Mouse (Mus musculus) lung, embryonic 14.5 days (tissue): ENCODE data around the gene Pts. TPM values are rescaled to one million over a fixed set of nuclear protein-coding genes. Genes with fewer than 3 reads are reported as not detected.

Experiments used
- ATAC-seq: fragments of 200-750 bp; cut with Nextera tagmentation; 2 replicates; pipeline ENCODE4 v1.8.0; 2017; ENCODE audit warnings: mild to moderate bottlenecking, moderate TSS enrichment, moderate library complexity; ENCODE audit not compliant: insufficient read depth
- DNase-seq: peaks from one replicate; pipeline ENCODE4 v3.0.0-alpha.2; 2015
- H3K27ac ChIP-seq: fragments of 300-500 bp; sonication (generic); 2 replicates; pipeline ENCODE4 v1.5.1; 2014; ENCODE audit warnings: low read depth, mild to moderate bottlenecking, moderate library complexity
- H3K27me3 ChIP-seq: fragments of 300-500 bp; sonication (generic); 2 replicates; pipeline ENCODE4 v1.6.1; 2014; ENCODE audit warnings: low read length, control low read depth; ENCODE audit not compliant: insufficient read depth
- H3K36me3 ChIP-seq: fragments of 300-500 bp; sonication (generic); 2 replicates; pipeline ENCODE4 v1.6.1; 2014; ENCODE audit warnings: control low read depth; ENCODE audit not compliant: insufficient read depth
- H3K4me1 ChIP-seq: fragments of 300-500 bp; sonication (generic); 2 replicates; pipeline ENCODE4 v1.6.1; 2014; ENCODE audit warnings: antibody characterized with exemption, control low read depth; ENCODE audit not compliant: insufficient read depth
- H3K4me2 ChIP-seq: fragments of 300-500 bp; sonication (generic); 2 replicates; pipeline ENCODE4 v1.6.1; 2014; ENCODE audit warnings: mild to moderate bottlenecking
- H3K4me3 ChIP-seq: fragments of 300-500 bp; sonication (generic); 2 replicates; pipeline ENCODE4 v1.5.1; 2014; ENCODE audit warnings: low read depth, low read length
- H3K9ac ChIP-seq: fragments of 300-500 bp; sonication (generic); 2 replicates; pipeline ENCODE4 v1.6.1; 2014
- H3K9me3 ChIP-seq: fragments of 300-500 bp; sonication (generic); 2 replicates; pipeline ENCODE4 v1.6.1; 2016; ENCODE audit warnings: low read depth, low read length, control low read depth
- CTCF ChIP-seq: IDR thresholded peaks from 2 replicates; pipeline ENCODE4 v1.5.1; 2016; ENCODE audit warnings: antibody characterized with exemption, low read depth
- WGBS: fragments of 180-500 bp; shearing (Covaris S2); extraction: QIAGEN DNeasy Blood & Tissue Kit; methylation state at CpG from one replicate; pipeline ENCODE4 v1.1.7; 2014; 5-methylcytosine and 5-hydroxymethylcytosine counted together
- polyA plus RNA-seq: library from polyadenylated mRNA; unstranded; fragments of >200 nt; fragmentation: Nextera tagmentation; extraction: Ambion mirVana; gene quantifications from 2 replicates; pipeline ENCODE4 v1.2.1, GENCODE M21; 2014

The Pts gene
- polyA plus RNA-seq, 1 experiment from 2014 or later: 61.1 TPM

- ATAC-seq (no peak), DNase-seq (no peak)
- no peak for TF ChIP-seq CTCF
- no peaks in the 10 kb centered on the region for H3K27me3 ChIP-seq
- H3K36me3 ChIP-seq: no peaks in the 10 kb centered on the region
- H3K4me1 ChIP-seq: 0 out of 2 replicates have a peak, but pooled peaks cover 3% of the 10 kb centered on the region
- no peak overlapping the region for H3K27ac ChIP-seq
- no peak overlapping the region for H3K4me2 ChIP-seq
- H3K9ac ChIP-seq: no peak overlapping the region
- no peaks in the 10 kb centered on the region for H3K9me3 ChIP-seq
- H3K4me3 ChIP-seq: no peak overlapping the region
- WGBS: 73% methylated on average over 16 of the region's 16 CpGs
Measured at GRCm38 (mm10) chr9:50498815-50499214, 29.7 kb downstream of the Pts start.

GRCm38 (mm10) chr9:50497536-50497935, 31.0 kb downstream of the Pts start:
- H3K9me3 ChIP-seq: no peaks in the 10 kb centered on the region

GRCm38 (mm10) chr9:50497076-50497475, 31.4 kb downstream of the Pts start:
- Histone ChIP-seq H3K4me2 (no peak overlapping the region), H3K27me3 (no peaks in the 10 kb centered on the region), H3K4me1 (0 out of 2 replicates have a peak, but pooled peaks cover 3% of the 10 kb centered on the region), H3K9ac (no peak overlapping the region), H3K36me3 (no peaks in the 10 kb centered on the region), H3K9me3 (no peaks in the 10 kb centered on the region), H3K4me3 (no peak overlapping the region), H3K27ac (no peak overlapping the region)
- no peak for TF ChIP-seq CTCF
- DNase-seq: no peak
- 60% methylated on average over 6 of the region's 6 CpGs for WGBS
- ATAC-seq: no peak

More at GRCm38 (mm10) chr9:50497536-50497935, 31.0 kb downstream of the Pts start:
- no peak overlapping the region for H3K9ac ChIP-seq
- DNase-seq (no peak), ATAC-seq (no peak)
- no peaks in the 10 kb centered on the region for H3K27me3 ChIP-seq
- no peak for TF ChIP-seq CTCF
- H3K4me1 ChIP-seq: 0 out of 2 replicates have a peak, but pooled peaks cover 3% of the 10 kb centered on the region
- 57% methylated on average over 2 of the region's 2 CpGs for WGBS
- no peaks in the 10 kb centered on the region for H3K36me3 ChIP-seq
- H3K4me3 ChIP-seq: no peak overlapping the region
- H3K27ac ChIP-seq: no peak overlapping the region
- H3K4me2 ChIP-seq: no peak overlapping the region

DNA sequence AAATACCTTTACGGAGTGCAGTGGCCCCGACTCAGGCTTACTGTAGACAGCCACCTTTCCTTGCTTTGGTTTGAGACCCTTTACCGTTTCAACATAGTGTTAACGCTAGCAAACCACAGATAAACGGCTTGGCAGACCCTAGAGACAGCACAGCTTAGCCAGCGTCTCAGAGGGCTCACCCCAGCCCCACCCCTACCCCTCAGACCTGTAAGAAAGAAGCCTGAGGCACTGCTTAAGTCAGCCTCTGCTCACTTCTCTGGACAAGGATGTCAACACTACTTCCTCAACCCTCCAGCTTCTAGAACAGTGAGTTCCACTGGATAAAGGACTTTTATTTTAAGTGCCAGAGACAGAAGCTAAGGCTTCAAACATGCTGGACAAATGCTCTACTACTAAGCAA, 32.0 kb downstream of the Pts start:
- H3K9ac ChIP-seq: no peak overlapping the region
- ATAC-seq: no peak

GRCm38 (mm10) chr9:50496151-50496505, 32.4 kb downstream of the Pts start:
- DNase-seq (no peak), ATAC-seq (no peak)
- Histone ChIP-seq H3K27ac (no peak overlapping the region), H3K27me3 (no peaks in the 10 kb centered on the region), H3K4me2 (0 out of 2 replicates have a peak overlapping the region, but pooled peaks have one; percentile 11), H3K4me3 (no peak overlapping the region), H3K9ac (no peak overlapping the region; the same call in 1 of the 2 replicates), H3K36me3 (no peaks in the 10 kb centered on the region), H3K4me1 (0 out of 2 replicates have a peak, but pooled peaks cover 3% of the 10 kb centered on the region), H3K9me3 (no peaks in the 10 kb centered on the region)
- WGBS: 30% methylated on average over 6 of the region's 6 CpGs
- no peak for TF ChIP-seq CTCF

More for the DNA sequence above, 32.0 kb downstream of the Pts start:
- no peaks in the 10 kb centered on the region for H3K9me3 ChIP-seq
- WGBS: 22% methylated on average over 6 of the region's 6 CpGs
- H3K4me2 ChIP-seq: no peak overlapping the region
- no peaks in the 10 kb centered on the region for H3K36me3 ChIP-seq
- no peaks in the 10 kb centered on the region for H3K27me3 ChIP-seq
- H3K4me3 ChIP-seq: no peak overlapping the region
- no peak overlapping the region for H3K27ac ChIP-seq
- no peak for DNase-seq
- TF ChIP-seq CTCF: no peak
- H3K4me1 ChIP-seq: 0 out of 2 replicates have a peak, but pooled peaks cover 3% of the 10 kb centered on the region

DNA sequence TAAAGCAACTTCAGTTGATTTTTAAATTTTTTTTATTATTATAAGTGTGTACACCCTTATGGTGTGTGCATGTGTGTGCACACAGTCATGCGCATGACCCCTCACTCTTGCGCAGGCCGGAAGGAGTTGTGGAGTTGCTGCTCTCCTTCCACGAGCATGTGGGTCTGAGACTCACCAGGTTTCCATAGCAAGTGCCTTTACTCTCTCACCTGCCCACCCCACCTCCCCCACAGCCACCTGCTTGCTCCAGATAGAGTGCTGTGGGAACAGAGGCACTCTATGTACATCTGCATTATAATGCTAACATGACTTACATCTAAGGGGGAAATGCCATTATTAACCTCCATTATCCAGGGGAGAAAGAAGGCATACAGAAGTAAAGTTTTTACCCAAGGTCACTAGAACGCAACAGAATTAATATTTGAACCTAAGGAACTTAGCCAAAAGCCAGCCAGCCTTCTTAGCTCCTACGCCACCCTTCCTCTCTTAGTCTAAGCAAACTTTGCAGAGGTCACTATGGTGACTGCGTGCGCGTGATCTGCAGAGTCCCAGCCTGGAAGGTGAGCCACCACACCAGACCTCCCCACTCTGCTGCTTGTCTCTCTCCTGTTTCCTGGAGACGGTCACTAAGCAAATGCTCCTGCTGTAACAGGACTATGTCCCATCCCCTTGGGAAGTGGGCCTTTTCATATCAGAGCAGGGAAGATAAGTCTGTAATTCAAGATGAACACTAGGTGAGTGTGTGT, 32.9 kb downstream of the Pts start:
- TF ChIP-seq CTCF: no peak
- Histone ChIP-seq H3K4me1 (0 out of 2 replicates have a peak, but pooled peaks cover 3% of the 10 kb centered on the region), H3K36me3 (no peaks in the 10 kb centered on the region), H3K27ac (peak overlapping the region; percentile 36; the same call in 1 of the 2 replicates), H3K27me3 (no peaks in the 10 kb centered on the region), H3K4me3 (no peak overlapping the region), H3K9ac (no peak overlapping the region; the same call in 1 of the 2 replicates), H3K9me3 (no peaks in the 10 kb centered on the region), H3K4me2 (0 out of 2 replicates have a peak overlapping the region, but pooled peaks have one; percentile 11)
- DNase-seq (peak; percentile 28), ATAC-seq (peak; percentile 65; the same call in 1 of the 2 replicates)
- 57% methylated on average over 10 of the region's 10 CpGs for WGBS

DNA sequence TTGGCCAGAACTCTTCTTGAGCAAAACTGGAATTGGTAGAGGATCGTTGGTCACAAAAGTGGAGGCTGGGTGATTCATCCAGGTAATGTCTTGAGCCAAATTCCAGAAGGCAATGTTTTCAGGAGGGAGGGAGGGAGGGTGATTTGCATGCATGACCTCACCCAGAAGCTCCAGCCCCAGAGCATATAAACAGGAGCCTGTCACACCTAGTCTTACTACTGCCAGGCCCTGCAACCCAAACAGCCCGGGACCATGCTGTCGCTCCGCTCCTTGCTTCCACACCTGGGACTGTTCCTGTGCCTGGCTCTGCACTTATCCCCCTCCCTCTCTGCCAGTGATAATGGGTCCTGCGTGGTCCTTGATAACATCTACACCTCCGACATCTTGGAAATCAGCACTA, 34.2 kb downstream of the Pts start, which contains the start of gene Plet1:
TSS of gene Plet1 (plus strand) at position 215 of the 400 bp plus-strand sequence.
- Histone ChIP-seq H3K27ac (peak within 1 kb of the TSS; percentile 36; the same call in 1 of the 2 replicates), H3K4me1 (0 out of 2 replicates have a peak, but pooled peaks cover 3% of the 10 kb centered on the region), H3K36me3 (no peaks in the 10 kb centered on the region), H3K4me2 (no peak within 1 kb of the TSS), H3K27me3 (no peaks in the 10 kb centered on the region), H3K9me3 (no peaks in the 10 kb centered on the region), H3K4me3 (no peak within 1 kb of the TSS), H3K9ac (no peak within 1 kb of the TSS)
- TF ChIP-seq CTCF: no peak
- DNase-seq (no peak), ATAC-seq (no peak)
- WGBS: 68% methylated on average over 6 of the region's 6 CpGs
